Mouse (Mus musculus) heart, postnatal 14 days (tissue): ENCODE results near the gene Tnfrsf25. TPM values are rescaled to one million over a fixed set of nuclear protein-coding genes. Genes with fewer than 3 reads are reported as not detected.

Experiments used
- DNase-seq, 2 experiments: peaks; one replicate each; pipeline ENCODE4 v3.0.0; 2021 to 2022
- intact Hi-C: fragments of 180-260 bp; cut with DNase I; formaldehyde crosslinking; loops from one replicate; pipeline ENCODE4 v1.15.1; 2025
- total RNA-seq, 2 experiments: library from RNA; stranded (reverse); gene quantifications; 2 replicates each; pipeline ENCODE4 v1.2.3; 2021

Tnfrsf25 gene
- total RNA-seq, 2 experiments from 2014 or later: 4.0 to 6.7 TPM

- intact Hi-C loops: no loop called here
- DNase-seq: no peak
Observed at GRCm38 (mm10) chr4:152136876-152137250, 21.1 kb downstream of the Tnfrsf25 start.

- intact Hi-C loops: no loop called here
- peak; percentile 91 to 93 for DNase-seq
Observed at GRCm38 (mm10) chr4:152138497-152139260, 22.9 kb downstream of the Tnfrsf25 start.

- peak; percentile 51 to 65 for DNase-seq
- intact Hi-C loops: no loop called here
Observed at GRCm38 (mm10) chr4:152140441-152140840, 24.7 kb downstream of the Tnfrsf25 start.

GRCm38 (mm10) chr4:152141521-152142135, 25.9 kb downstream of the Tnfrsf25 start:
- intact Hi-C loops: no loop called here
- DNase-seq: no peak

GRCm38 (mm10) chr4:152143632-152144031, 27.9 kb downstream of the Tnfrsf25 start:
- intact Hi-C loops: no loop called here
- DNase-seq: no peak

- intact Hi-C loops: no loop called here
- no peak for DNase-seq
Observed at GRCm38 (mm10) chr4:152145473-152145872, 29.7 kb downstream of the Tnfrsf25 start.

GRCm38 (mm10) chr4:152146033-152146827, 30.5 kb downstream of the Tnfrsf25 start:
- DNase-seq: no peak
- intact Hi-C loops: no loop called here

GRCm38 (mm10) chr4:152150546-152150945, 34.8 kb downstream of the Tnfrsf25 start:
- intact Hi-C loops: no loop called here
- no peak for DNase-seq

GRCm38 (mm10) chr4:152151451-152151965, 35.8 kb downstream of the Tnfrsf25 start:
- intact Hi-C loops: no loop called here
- DNase-seq: no peak

GRCm38 (mm10) chr4:152151966-152152544, 36.3 kb downstream of the Tnfrsf25 start, which contains the start of gene Espn:
TSS of gene Espn (minus strand) at chr4:152152371.
- DNase-seq: peak; percentile 58 to 62
- intact Hi-C loops: no loop called here

- intact Hi-C loops: no loop called here
- peak; percentile 86 to 94 for DNase-seq
Observed at GRCm38 (mm10) chr4:152153771-152154177, 38.0 kb downstream of the Tnfrsf25 start.

- no peak for DNase-seq
- intact Hi-C loops: no loop called here
Observed at GRCm38 (mm10) chr4:152155019-152155418, 39.3 kb downstream of the Tnfrsf25 start.

- DNase-seq: peak in 1 of 2 experiments; percentile 45
- intact Hi-C loops: no loop called here
Observed at GRCm38 (mm10) chr4:152157779-152158584, 42.2 kb downstream of the Tnfrsf25 start.

GRCm38 (mm10) chr4:152158585-152159284, 43.0 kb downstream of the Tnfrsf25 start, which contains the start of gene Hes2:
TSS of gene Hes2 (plus strand) at chr4:152158867.
- intact Hi-C loops: no loop called here
- peak in 1 of 2 experiments; percentile 29 for DNase-seq

GRCm38 (mm10) chr4:152159285-152159678, 43.5 kb downstream of the Tnfrsf25 start:
- intact Hi-C loops: no loop called here
- DNase-seq: no peak

- intact Hi-C loops: no loop called here
- no peak for DNase-seq
Observed at GRCm38 (mm10) chr4:152160748-152161147, 45.0 kb downstream of the Tnfrsf25 start.

GRCm38 (mm10) chr4:152161601-152162000, 45.9 kb downstream of the Tnfrsf25 start:
- DNase-seq: no peak
- intact Hi-C loops: no loop called here

- no peak for DNase-seq
- intact Hi-C loops: no loop called here
Observed at GRCm38 (mm10) chr4:152162748-152163147, 47.0 kb downstream of the Tnfrsf25 start.
